Mouse (Mus musculus) adrenal gland, adult 18-20 months (tissue): ENCODE results near the gene Capn11. TPM values are rescaled to one million over a fixed set of nuclear protein-coding genes. Genes with fewer than 3 reads are reported as not detected.

Experiments
- DNase-seq, 2 experiments: peaks; one replicate each; pipeline ENCODE4 v3.0.0; 2021 to 2022; ENCODE audit warnings: low spot score in 2 of 2
- total RNA-seq, 2 experiments: library from RNA; stranded (reverse); gene quantifications; 1 replicate in 1 of 2; 2 replicates in 1 of 2; pipeline ENCODE4 v1.2.3; 2021

Capn11 gene
- total RNA-seq, 2 experiments from 2014 or later, result 0.19 to 0.40 TPM

- DNase-seq, result peak; percentile 78
Measured at GRCm38 (mm10) chr17:45584939-45585678, 74.0 kb downstream of the Capn11 start.

- peak; percentile 54 to 73 for DNase-seq
Measured at GRCm38 (mm10) chr17:45584096-45584896, 74.8 kb downstream of the Capn11 start.

GRCm38 (mm10) chr17:45582715-45583355, 76.3 kb downstream of the Capn11 start:
- no peak for DNase-seq

GRCm38 (mm10) chr17:45582188-45582587, 76.9 kb downstream of the Capn11 start:
- no peak for DNase-seq

- peak; percentile 61 to 65 for DNase-seq
Measured at GRCm38 (mm10) chr17:45581567-45581983, 77.5 kb downstream of the Capn11 start.

- no peak for DNase-seq
Measured at GRCm38 (mm10) chr17:45580958-45581477, 78.1 kb downstream of the Capn11 start.

Other genes with a start within 250 kb of the Capn11 start
- gene Cdc5l, start 225.6 kb downstream of the Capn11 start, total RNA-seq, result 10 to 100 TPM; 39.9 to 40.9 TPM
- not detected for gene Spats1, start 183.9 kb downstream of the Capn11 start, total RNA-seq
- 10 to 100 TPM; 15.8 to 17.3 TPM for gene Aars2, start 152.5 kb downstream of the Capn11 start, total RNA-seq
- gene Tcte1, start 135.9 kb downstream of the Capn11 start, total RNA-seq, result not detected
- gene Tmem151b, start 109.6 kb downstream of the Capn11 start, total RNA-seq, result under 1 TPM in 1 of 2 experiments, not detected in 1; 0.06 TPM
- 1 to 10 TPM; 2.7 to 3.5 TPM for gene Nfkbie, start 103.6 kb downstream of the Capn11 start, total RNA-seq
- 10 to 100 TPM; 28.1 to 44.2 TPM for gene Slc35b2, start 95.5 kb downstream of the Capn11 start, total RNA-seq
- 1,000 to 10,000 TPM; 2,801 to 2,860 TPM for gene Hsp90ab1, start 86.1 kb downstream of the Capn11 start, total RNA-seq
- gene Slc29a1, start 59.7 kb downstream of the Capn11 start, total RNA-seq, result 100 to 1,000 TPM; 121 to 161 TPM
- gene Mymx, start 57.2 kb downstream of the Capn11 start, total RNA-seq, result not detected
- 100 to 1,000 TPM; 104 to 109 TPM for gene Mrpl14, start 27.0 kb upstream of the Capn11 start, total RNA-seq
- 10 to 100 TPM; 41.0 to 41.4 TPM for gene Tmem63b, start 27.6 kb upstream of the Capn11 start, total RNA-seq
- gene 1600014C23Rik, start 74.5 kb upstream of the Capn11 start, total RNA-seq, result not detected